Mouse (Mus musculus) embryo, embryonic 11.5 days (tissue): ENCODE data around the gene B2m.

Source experiments
- DNase-seq: peaks from one replicate; pipeline ENCODE4 v3.0.0-alpha.2; 2012; ENCODE audit warnings: low read depth, low spot score

B2m gene

GRCm38 (mm10) chr2:122149716-122150115, 2.2 kb downstream of the B2m start:
- no peak for DNase-seq

DNA sequence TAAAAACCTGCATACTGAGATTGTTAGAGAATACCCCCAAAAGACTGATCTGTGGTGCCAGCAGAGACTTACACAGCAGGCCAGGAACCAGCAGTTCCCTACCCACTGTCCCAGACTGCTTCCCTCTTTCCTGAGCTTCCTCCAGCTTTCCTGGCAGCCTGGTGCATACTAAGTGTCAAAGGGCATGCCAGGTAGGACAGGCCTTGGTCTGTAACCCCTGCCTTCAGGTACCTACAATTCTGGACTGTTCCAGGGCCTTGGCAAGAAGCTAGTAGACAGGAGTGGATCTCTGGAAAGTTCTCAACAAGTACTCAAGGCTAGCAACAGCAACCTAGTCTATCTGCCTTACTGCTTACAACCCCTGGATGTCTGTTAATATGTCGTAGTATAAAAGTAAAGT, 3.7 kb downstream of the B2m start:
- DNase-seq: no peak

DNA sequence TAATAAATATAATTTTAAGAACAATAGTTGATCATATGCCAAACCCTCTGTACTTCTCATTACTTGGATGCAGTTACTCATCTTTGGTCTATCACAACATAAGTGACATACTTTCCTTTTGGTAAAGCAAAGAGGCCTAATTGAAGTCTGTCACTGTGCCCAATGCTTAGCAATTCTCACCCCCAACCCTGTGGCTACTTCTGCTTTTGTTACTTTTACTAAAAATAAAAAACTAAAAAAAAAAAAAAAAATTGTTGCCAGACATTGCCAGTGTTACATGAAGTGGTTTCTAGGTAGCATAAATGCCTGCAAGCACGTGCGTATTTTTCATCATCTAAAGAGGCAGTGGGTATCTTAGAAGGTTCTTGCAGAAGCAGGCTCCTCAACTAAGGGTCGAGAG, 5.4 kb downstream of the B2m start:
- DNase-seq: no peak

GRCm38 (mm10) chr2:122153681-122154365, 6.3 kb downstream of the B2m start:
- DNase-seq: no peak

DNA sequence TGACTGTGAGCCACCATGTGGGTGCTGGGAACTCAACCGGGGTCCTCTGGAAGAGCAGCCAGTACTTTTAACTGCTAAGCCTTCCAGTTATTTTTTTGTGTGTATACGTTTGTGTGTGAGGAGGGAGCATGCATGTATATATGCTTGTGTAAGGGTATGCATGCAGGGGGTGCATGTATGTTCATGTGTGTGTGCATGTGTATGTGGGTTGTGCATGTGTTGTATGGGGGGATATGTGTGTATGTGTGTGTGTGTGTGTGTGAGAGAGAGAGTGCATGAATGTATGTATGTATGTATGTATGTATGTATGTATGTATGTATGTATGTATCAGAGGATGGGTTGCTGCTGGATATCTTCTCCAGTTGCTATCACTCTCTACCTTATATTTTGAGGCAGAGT, 7.0 kb downstream of the B2m start:
- no peak for DNase-seq

GRCm38 (mm10) chr2:122155292-122155691, 7.8 kb downstream of the B2m start:
- DNase-seq: no peak

GRCm38 (mm10) chr2:122156051-122156700, 8.7 kb downstream of the B2m start:
- no peak for DNase-seq

GRCm38 (mm10) chr2:122157561-122157960, 10.1 kb downstream of the B2m start:
- DNase-seq: no peak

DNA sequence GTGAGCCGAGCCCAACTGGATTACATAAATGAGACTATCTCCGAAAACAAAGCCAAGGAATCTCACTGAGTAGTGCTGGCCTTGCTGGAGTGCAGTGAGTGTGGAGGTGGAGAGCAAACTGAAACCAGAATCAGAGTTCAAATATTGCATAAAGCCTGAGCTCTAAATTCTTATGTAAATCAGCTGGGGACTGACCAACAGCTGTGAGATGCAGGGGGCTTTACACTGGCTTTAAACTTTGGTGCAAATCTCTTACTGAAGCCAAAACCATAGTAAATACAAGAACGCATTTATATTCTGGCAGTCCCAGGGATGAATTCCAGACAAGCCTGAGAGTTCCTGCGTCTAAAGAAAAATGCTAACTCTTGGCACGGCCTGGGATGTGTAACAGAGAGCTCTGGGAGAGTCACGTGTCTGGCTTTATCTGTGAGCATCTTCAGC, 10.9 kb downstream of the B2m start:
- no peak for DNase-seq

DNA sequence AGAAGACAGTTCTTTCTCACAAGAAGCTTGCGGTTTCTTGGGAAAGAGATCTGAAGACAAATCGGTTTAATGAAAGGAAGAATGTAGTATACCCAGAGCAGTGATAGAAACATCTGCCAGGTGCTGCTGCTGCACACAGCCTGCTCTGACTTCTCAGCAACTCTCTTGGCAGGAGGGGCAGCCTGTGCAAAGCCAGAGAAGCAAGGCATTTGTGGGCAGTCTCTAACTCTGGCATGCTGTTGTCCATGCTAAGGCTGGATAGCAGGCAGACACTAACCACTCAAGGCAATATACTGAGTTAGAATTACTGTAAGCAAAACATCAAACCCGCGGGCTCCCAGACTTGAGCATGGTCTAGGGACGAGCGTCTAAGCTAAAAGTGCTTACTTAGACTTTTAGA, 12.2 kb downstream of the B2m start:
- no peak for DNase-seq

GRCm38 (mm10) chr2:122160680-122161079, 13.2 kb downstream of the B2m start, which contains the start of gene Trim69:
Trim69 (plus strand) TSS chr2:122160700.
- DNase-seq: peak; percentile 61

DNA sequence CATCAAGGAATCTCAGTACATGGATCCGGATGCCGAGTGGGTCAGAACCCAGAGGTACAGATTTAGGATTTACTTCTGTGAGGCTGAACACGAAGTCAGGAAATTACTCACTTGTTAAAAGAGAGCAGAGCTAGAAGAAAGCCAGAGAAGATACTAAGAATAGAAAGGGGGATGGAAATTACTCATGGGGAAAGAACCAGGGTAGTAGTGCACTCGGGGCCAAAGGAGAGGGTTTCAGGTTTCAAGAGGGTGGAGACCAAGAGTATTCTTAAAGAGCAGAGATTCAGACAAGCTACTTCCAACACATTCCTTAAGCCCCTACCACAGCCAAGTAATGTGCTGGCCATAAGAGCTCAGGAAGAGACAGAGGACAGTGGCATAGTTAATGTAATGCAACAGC, 14.1 kb downstream of the B2m start:
- DNase-seq: no peak

DNA sequence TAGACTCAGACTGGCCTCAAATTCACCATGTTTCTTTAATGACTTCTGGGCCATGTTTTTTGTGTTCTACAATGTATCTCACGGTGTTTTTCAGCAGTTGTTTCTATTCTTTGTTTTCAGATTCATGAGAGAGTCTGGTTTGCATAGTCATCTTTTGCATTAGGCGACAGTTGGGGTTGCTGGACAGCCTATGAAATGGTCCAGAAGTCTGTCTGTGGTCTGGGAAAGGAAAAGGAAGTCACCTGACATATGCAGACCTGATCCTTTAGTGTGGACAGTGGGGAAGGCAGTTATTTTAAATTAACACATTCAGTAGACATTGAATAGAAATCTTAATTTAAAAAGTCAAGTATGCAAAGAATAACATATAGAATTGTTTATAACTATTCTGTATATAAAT, 15.0 kb downstream of the B2m start:
- no peak for DNase-seq

GRCm38 (mm10) chr2:122163430-122164195, 16.1 kb downstream of the B2m start:
- no peak for DNase-seq

GRCm38 (mm10) chr2:122164293-122164692, 16.8 kb downstream of the B2m start:
- DNase-seq: no peak

DNA sequence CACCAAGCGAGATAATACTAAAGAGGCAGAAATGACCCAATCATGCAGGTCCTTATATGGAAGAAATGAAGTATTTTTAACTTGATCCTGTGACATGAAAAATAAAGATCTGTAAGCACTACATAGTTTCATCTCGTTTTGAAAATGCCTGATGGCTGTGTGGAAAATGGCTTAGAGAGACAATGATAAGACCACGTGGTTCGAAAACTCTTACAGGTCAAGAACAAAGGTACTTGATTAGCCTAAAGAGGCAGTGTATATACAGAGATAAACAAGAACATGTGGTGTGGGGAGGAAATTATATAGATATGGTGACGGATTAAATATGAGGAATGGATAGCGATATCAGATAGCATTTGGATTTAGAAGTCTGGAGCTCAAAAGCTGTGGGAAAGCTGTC, 23.8 kb downstream of the B2m start:
- no peak for DNase-seq

- no peak for DNase-seq
These were observed 24.7 kb downstream of the B2m start for GRCm38 (mm10) chr2:122172188-122172587.

- DNase-seq: no peak
These were observed 32.8 kb downstream of the B2m start for GRCm38 (mm10) chr2:122180051-122180822.

DNA sequence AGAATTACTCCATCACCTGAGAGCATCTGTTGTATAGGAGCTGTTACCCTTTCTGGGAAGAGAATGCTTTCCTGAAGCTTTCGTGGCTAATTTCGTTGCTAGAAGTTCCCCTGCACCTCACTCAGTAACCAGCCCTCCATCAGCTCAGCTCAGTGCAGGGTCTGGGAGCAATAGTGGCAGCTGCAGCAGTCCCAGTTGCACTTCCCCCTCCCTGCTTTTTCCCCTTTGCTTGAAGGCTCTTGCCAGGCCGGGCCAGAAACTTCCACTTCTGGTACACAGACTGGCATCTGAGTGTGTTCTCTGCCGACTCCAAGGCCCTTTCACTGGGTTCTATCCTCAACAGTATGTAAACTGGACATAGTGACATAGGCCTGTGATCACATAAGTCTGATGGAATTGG, 37.6 kb downstream of the B2m start:
- no peak for DNase-seq

- no peak for DNase-seq
These were observed 38.6 kb downstream of the B2m start, which contains the start of the genes Patl2 and Terb2 for GRCm38 (mm10) chr2:122186106-122186505. Patl2 (minus strand) TSS chr2:122186189. Terb2 (plus strand) TSS chr2:122186272.

GRCm38 (mm10) chr2:122186751-122187150, 39.3 kb downstream of the B2m start:
- DNase-seq: no peak

- DNase-seq: no peak
These were observed 44.4 kb downstream of the B2m start for GRCm38 (mm10) chr2:122191849-122192248.
